Mouse (Mus musculus) lung, postnatal 4 days (tissue): Measurements from ENCODE around the gene Polr1e.
A peak's percentile ranks its signal among the peaks of the same experiment; 100 is the strongest.
"Not testable (repeated sequence)": the region's sequence is repeated elsewhere in the genome, so short reads cannot be mapped to it uniquely, and the experiment has no call there.

Experiments
- DNase-seq, 2 experiments: peaks; one replicate each; pipeline ENCODE4 v3.0.0; 2021

Polr1e gene

DNA sequence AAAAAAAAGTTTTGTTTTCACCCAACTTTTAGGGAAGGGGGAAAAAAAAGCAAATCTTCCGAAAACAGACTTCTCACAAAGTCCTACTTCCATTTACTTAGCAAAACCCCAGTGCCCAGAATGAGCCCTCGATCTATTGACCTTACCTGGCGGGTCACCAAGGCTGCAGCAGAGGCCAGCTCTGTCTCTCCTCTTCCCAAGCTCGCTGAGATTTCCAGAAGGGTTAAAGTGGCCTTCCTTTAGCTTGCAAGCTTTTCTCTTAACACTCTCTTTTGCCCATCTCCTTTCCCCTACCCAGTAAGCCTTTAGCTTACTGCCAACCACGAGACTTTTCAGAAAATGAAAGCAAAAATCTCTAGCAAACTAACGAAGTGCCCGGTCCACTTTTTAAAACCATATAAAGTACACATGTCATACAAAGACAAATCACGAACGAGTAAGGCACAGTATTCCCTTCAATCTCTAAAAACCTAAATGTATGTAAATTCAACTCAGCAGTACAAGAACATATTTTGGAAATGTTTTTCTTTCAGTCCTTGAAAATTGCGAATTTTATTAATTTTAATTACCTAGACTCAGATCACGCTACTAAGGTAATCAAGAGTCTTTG, 7.5 kb upstream of the Polr1e start:
- no peak for DNase-seq

DNA sequence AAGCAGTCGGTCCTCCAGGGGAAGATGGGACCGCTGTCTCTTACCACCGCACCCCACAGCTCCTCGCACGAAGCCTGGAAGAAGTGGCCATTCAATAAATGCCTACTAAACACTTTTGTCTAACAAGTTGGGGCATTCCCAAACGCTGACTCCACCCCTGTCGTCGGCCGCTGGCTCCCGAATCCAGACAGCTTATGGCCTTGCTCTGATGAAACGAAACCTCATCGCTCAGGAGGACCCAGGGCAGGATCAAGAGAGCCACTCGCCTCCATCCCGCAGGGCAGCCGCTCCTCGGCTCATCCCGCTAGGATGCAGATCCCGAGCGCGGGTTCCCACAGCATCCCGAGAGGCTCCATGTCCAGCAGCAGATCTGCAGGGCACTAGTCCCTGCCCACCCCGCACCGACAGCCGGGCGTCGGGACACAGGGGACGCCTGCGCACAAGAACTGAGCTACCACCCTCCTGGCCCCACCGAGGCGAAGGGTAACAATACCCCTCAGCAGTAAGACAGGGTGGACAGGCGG, 6.7 kb upstream of the Polr1e start:
- peak; percentile 67 to 77 for DNase-seq

DNA sequence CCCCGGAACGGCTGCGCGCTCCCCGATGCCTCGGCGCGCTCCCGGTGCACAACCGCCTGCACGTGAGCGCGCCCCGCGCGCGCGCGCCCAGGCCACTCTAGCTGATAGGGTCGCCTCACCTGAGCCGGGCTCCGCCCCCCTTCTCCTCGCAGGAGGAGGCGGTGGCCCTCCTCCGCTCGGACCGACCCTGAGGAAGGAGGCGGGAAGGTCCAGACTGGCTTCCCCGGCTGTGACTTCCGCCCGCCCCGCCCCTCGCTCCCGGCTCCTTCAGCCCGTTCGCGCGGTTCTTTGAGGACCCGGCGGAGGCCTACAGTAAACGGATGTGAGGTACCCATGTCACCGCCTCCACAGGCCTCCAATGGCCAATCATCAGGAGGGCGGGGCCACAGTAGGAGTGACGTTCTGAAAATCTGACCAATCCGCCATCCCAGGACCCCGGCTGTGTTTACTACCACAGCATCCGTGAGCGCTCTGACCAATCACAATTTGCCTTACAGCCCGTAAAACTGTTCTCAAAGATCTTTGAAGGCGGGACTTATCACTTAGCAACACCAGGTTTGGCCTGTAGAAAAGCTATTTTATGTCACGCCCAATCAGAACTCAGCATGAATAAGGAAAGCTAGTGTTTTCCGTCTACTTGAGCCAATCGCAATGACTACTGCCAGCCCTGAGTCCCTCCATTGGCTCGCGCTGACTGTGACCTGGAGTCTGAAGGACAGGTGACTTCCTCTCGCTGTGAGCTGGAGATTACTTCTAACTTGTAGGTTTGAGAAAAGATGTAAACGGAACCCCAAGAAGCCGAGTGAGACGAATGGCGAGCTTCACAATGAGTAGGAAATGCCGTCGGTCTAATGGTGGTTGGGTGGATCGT, 6.0 kb upstream of the Polr1e start, which contains the start of gene Zbtb5:
Gene Zbtb5 (minus strand): TSS at position 308 of the 871 bp plus-strand sequence.
- peak; percentile 99 to 100 for DNase-seq

DNA sequence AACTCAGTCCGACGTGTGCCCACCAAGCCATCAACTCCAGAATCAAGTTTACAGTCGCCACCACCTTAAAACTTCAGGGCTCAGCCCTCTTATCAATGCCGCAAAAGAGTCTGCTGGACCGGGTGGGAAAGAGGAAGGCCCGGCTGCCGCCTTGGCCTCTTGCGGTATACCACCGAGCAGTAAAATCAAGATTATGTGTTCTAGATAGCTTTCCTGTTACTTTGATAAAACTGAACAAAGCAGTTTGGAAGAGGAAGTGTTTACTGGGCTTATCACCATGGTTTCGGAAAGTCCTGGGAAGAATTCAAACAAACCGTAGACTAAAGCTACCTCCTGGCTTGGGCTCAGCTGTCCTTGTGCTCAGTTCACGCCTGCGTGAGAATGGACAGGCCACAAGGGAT, 5.4 kb upstream of the Polr1e start:
- DNase-seq, result no peak

DNA sequence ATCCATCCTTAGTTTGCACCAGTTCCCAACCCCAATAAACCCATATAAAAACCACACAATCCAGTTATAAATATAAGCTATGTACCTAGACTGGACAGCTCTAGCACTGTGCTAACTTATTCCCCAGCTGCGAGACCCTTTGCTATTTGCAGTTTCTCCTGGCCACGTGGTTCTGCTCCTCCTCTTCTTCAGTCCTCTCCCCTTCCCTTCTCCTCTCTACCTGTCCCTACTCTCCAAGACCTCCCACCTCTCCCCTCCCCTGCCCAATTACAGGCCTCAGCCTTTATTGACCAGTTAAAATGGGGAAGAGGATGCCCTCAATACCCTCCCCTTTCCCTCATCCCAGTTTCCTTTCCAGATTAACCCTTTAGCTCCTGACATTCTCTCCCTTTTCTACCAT, 4.8 kb upstream of the Polr1e start:
- DNase-seq, result no peak

DNA sequence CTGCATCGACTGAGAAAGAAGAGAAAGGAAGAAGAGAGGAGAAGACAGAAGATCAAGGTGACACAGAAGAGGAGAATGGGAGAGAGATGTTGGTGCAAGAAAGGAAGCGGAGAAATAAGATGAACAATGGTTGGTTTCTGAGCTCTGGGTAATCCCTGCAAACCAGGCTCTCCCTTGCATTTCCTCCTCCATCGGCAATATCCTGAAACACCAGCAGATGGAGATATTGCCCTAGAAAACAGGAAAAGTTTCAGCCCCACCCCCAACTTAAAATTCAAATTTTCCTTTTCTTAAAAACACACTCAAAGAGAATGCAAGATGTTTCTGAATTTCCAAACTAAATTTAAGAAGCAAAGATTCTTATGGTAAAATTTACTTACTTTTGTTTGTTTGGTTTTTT, 2.8 kb upstream of the Polr1e start:
- peak in 1 of 2 experiments; percentile 67 for DNase-seq

DNA sequence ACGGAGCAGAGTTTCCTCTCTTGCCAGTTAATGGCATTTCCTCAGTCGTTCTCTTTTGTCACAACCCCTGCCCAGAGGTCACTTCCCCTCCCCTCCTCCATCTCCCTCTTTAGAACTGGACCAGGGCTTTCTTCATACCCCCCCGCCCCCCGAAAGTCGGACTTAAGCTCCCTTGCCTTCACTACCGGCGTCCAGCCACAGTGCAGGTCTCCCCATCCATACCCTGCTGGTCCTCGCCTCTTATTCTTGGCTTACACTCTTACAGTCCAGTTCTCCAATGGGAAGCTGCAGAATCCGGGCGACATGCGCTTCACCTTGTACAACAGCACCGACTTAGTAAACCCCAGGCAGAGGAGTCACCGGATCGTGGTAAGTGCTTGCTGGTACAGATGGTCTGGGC, 626 bp downstream of the Polr1e start:
- DNase-seq, result no peak

DNA sequence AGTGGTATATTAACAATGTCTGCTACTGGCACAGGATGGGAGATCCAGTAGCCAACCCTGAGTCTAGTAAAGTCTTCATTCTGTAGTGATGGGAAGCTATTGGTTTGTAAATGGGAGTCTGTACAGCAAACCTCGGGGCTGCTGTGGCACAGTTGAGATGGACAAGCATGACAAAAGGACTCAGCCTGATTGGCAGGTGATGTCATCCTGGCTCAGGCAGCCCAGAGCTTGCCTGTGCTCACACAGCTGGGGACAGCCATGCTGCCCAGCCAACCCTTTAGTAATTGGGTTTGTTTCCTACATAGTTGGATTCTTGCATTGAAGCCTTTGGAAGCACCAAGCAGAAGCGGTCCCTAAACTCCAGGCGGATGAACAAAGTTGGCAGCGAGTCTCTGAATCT, 8.1 kb downstream of the Polr1e start:
- no peak for DNase-seq

DNA sequence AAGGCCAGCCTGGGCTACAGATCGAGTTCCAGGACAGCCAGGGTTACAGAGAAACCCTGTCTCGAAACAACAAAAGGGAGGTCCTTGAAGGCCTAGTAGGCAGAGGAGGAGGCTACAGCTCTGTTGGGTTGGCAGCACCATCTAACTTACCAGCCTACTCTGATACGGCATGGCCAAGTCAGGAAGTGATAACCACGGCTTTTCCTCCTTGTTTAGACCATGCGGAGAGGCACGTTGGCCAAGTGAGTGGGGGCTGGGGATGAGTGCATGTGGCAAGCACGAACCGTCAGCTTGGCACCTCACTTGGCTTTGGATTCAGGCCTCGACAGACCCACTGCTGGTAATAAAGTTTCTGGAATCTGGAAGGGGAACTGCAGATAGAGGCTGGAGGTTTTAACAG, 14.2 kb downstream of the Polr1e start:
- DNase-seq, result no peak

DNA sequence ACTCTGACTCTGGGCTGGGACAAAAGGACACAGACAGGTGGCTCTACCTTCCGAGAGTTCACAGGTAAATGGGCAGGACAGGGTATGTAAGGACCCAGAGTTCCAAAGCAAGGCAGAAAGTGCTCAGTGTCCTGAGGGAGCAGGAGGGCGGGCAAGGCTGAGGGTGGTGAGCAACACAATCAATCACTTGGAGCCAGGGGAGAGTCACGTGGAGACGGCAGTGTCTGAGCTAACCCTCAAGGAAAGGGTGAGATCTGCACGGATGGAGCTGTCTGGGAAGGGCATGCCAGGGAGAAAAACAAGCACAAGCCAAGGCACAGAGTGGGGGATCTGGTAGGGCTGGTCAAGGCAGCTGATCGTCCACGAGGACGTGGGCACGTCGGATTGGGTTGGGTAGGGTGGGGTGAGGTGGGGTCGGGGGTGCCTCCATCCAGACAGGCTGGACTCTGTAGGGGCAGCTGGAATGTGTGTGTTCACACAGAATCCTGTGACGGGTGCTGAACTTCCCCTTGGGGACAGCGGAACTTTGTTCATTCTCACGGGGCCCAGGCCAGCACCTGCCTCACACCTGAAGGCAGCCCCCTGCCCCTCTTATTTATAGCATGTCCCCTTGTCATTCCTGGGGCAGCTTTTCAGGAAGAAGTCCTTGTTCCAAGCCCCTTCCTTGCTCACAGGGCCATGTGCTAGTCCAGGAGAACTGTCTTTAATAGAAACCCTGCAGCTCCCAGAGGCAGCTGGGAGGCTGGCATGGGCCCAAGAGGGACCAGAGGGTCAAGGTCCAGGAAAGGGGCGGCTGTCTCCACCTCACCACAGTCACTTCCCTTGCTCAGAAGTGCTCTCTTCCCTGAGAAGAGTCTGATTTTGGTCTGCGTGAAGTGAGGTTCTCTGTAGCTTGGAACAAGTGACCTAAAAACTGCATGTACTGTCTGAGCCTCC, 16.6 kb downstream of the Polr1e start:
- peak; percentile 32 to 66 for DNase-seq

DNA sequence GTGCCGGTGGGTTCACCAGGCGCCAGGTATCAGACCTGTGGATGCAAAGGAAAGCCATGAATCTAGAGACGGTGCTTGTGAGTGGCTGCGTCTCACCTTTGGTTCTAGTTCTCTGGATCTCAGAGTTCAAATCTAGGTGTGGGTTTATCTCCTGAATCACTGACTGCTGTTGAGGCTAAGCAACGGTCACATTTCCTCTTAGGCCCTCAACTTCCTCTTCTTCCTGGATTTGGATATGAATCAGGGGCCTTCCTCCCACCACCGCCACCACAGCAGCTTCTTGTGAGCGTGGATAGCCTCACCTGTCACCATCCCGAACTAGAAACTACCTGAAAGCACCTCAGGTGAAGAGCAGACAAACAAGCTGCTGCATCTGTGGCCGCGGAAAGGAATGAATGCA, 17.7 kb downstream of the Polr1e start:
- no peak for DNase-seq

DNA sequence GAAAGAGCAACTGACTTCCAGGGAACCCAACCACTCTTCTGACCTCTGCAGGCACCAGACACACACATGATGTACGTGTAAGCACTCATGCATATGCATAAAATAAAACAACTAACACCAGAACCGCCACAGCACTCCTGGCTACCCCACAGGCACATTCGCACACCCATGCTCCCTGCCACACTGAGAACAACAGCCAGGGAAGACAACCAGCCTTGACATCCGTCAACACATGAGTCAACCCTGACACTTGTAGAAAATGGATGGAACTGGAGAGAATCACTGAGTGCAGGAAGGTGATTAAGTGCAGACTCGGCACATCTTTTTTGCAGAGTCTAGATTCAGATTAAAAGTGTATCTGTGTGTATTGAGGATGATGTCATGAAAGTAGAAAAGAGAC, 18.2 kb downstream of the Polr1e start:
- no peak for DNase-seq

DNA sequence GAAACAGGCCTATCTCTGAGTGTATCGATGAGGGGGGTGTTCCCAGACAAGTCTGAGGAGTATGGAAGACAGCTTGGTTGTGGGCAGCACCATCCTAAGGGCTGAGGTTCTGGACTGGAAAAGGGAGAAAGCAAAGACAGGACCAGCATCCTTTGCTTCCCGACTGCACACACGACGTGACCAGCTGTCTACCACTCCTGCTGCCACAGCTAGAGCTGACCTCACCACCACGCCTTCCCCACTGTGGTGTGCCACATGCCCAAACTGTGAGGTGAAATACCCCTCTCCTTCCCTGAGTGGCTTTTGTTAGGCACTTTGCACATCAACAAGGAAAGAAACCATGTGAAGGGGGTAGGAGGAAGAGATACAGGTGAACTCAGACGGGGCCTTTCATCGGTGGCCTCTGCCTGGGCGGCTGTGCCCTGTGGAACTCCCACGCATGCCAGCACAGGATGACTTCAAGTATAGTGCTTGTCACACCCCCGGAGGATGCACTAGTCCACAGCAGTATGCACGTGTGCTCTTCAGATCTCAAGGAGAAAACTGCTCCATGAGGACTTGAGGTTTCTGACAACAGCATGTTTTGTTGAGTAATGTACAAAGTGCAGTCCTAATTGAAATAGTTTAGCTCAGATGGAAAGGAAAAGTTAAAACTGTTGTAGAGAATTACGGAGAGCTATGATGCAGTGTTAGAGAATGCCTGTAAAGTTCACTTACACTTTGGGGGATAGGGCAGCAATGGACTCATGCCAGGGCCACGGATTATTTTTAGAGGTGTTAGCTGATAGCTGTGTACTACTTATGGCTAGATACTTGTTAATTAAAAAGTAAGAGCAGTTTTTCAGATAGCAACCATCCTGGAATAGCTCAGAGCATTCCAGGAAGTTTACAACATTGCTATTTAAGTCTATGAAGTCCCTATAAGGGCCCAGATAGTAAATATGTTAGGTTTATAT, 19.4 kb downstream of the Polr1e start:
- peak in 1 of 2 experiments; percentile 28 for DNase-seq

DNA sequence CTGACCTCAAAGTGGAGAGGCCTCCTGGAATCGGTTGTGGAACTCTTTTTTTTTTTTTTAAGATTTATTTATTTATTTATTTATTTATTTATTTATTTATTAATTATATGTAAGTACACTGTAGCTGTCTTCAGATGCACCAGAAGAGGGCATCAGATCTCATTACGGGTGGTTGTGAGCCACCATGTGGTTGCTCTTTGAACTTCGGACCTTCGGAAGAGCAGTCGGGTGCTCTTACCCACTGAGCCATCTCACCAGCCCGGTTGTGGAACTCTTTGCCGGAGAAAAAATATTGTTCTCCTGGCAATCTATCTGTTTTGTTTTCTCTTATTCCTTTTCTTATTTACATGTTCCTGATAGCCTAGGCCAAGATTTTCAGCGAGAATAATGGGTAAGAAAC, 20.5 kb downstream of the Polr1e start:
- DNase-seq, result peak in 1 of 2 experiments; percentile 19

DNA sequence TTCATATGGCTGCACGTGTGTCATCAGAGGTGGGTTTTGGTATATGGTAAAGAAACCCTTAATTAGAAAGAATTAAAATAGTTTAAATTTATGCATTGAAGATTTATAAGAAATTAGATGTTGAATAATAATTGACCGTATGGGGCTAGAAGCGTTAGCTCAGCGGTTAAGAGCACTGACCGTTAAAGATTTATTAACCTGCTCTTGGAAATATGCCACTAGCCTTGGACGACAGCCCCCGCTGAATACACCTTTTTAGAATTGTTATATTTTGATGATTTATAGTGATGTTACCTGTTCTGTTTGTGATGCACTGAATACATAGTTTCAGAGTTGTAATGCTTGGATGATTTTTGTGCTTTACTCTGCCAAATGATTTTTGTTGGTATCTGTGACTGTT, 21.2 kb downstream of the Polr1e start:
- DNase-seq, result not testable (repeated sequence)

DNA sequence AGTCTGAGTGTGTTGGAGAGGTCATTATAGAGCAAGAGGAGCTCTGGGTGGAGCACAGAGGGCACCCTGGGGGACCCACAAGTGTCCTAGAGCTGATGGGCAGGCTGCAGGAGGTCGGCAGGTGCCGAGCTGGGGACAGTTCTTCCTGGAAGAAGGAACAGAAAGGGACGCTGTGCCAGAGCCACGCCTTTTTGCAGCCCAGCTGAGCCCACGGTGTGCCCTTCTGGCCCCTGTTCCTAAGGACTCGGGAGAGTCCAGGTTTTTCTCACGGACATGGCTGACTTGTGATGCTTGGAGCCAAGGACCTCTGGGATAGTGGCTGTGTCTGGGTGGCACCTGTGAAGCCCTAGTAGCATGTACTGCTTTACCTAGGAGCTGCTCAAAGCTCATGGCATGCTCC, 22.4 kb downstream of the Polr1e start:
- DNase-seq, result no peak

DNA sequence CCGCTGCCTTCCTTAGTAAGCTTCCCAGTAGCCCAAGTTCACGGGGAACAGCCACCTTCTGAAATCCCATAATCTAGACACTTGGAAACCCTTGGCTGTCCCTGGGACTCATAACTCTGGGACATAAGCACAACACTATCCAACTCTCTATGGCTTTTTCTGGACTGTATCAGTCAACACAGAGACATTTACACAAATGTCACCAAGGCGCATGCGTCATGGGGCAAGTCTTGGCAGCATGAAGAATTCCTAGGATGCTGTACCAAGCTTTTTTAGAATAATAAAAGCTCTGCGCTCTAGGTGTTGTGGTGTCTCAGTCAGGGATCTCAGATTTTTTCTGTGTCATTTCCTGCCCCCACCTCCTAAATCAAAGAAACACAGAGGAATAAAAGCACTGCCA, 28.3 kb downstream of the Polr1e start:
- no peak for DNase-seq

DNA sequence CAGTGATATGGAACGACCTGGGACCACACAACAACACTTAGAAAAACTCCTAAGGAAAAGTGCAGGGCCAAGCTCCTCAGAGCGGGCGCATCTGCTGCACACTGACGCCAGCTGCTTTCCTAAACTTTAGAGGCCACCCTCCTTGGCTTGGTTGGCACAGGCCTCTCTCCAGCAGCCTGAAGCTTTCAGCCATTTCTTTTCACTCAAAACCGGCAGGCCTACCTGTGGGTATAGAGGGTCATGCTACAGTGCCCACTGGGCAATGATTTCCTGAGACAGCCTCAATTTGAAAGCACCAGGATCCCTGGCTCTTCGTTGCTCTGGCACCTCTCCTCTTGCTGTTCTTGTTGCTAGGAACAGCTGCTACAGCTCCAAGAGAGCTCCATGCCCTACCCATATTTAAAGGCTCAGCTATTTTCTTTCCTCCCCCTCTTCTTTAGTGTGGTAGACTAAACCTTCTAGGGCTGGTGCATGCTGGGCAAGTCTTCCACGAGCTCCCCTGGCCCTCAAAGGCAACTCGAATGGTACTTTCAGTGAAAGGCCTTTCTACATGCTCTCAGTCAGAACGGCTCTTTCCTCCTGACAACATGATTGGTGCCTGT, 29.0 kb downstream of the Polr1e start:
- DNase-seq, result no peak

DNA sequence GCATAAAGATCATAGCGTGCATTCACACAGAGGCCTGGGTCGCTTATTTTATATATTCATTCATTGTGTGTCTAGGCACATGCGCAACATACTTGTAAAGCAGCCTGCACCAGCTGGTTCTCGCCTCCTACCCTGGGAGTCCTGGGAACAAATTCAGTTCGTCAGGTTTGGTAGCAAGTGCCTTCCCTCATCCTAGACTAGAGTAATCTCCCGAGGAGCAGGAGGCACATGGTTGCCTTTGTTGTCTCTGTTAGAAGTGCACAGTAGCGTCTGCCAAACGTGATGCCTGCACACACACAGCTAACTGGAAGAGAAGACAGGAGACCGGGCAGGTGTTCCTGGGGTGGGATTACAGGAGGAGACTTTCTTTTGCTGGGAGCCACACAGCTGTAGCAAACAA, 29.6 kb downstream of the Polr1e start:
- DNase-seq, result no peak

DNA sequence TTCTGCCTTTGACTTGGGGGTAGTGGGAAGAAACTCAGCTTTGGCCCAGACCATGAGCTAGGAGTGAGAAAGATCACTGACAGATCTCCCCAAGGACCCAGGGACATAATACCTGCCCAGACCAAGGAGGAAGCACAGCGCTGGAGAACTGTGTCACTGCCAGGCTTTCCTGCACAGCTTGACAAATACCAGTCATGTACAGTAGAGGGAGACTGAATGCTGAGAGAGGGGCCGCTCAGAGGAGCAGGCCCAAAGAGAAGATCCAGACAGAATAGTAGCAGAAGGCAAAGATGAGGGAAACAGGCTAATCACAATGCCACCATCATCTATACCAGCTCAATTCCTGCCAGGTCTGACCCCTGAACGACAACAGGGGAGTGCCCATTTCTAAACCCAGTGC, 36.5 kb downstream of the Polr1e start:
- no peak for DNase-seq

DNA sequence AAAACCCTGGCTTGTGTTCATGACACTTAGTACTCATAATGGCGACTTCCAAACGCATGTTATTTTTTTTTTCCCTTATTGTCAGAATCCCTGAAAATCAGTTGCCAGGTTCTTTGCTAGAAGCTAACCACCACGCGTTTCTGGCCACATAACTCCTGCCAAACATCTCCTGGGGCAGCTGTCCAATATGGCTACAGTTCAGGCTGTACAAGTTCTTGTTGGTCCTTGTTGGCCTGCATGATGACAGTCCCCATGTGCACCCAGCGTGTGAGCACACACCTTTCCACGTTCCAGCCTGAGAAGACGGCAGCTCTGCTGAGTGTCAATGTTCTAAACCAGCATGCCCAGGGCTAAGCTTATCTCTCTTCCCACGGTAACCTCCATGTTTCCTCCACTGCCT, 37.1 kb downstream of the Polr1e start:
- DNase-seq, result no peak
